Mouse (Mus musculus): ENCODE data around the gene Dcpp1.
"Not testable (repeated sequence)": the region's sequence is repeated elsewhere in the genome, so short reads cannot be mapped to it uniquely, and the experiment has no call there.

The Dcpp1 gene

GRCm38 (mm10) chr17:23880576-23880975, at the start of gene Dcpp1, which contains the start of gene Dcpp2:
TSS of gene Dcpp1 (plus strand) at chr17:23880876.
TSS of gene Dcpp2 (plus strand) at chr17:23880880.
- POLR2A ChIA-PET, CTCF ChIA-PET: not testable (repeated sequence)

- ChIA-PET CTCF (interaction anchor here (1.3 to 7.8 kb wide), 6 partner anchors 12 to 201 kb away, joined by 3 to 112 read pairs (median 14); partner anchors contain the start of genes Prss32 (in 4 of the 4) and Prss41 (in 4 of the 4)), POLR2A (interaction anchor here in 3 of 4 experiments (0.7 to 27.3 kb wide), 11 partner anchors 8 to 186 kb away, joined by 3 to 622 read pairs (median 9); partner anchors contain the start of genes Prss32 (in 2 of the 3), Prss41 (in 2 of the 3) and Flywch1 (in 1 of the 3))
Measured at GRCm38 (mm10) chr17:23831201-23831600, 49.5 kb upstream of the Dcpp1 start.

- POLR2A ChIA-PET: interaction anchor here in 3 of 4 experiments (0.7 to 27.3 kb wide), 19 partner anchors 8 to 303 kb away, joined by 3 to 622 read pairs (median 4); partner anchors contain the start of genes Prss32 (in 1 of the 3) and Prss41 (in 1 of the 3)
Measured at GRCm38 (mm10) chr17:23836006-23836575, 44.6 kb upstream of the Dcpp1 start, which contains the start of gene Prss33. TSS of gene Prss33 (minus strand) at chr17:23836056.

GRCm38 (mm10) chr17:23841145-23841544, 39.5 kb upstream of the Dcpp1 start:
- ChIA-PET CTCF (interaction anchor here in 3 of 4 experiments (0.6 to 1.3 kb wide), 4 partner anchors 8 to 48 kb away, joined by 3 to 4 read pairs (median 4); no protein-coding TSS in a partner anchor), POLR2A (interaction anchor here in 3 of 4 experiments (0.6 to 7.4 kb wide), 6 partner anchors 9 to 113 kb away, joined by 3 to 81 read pairs (median 3); partner anchors contain the start of genes Elob (in 1 of the 3) and Prss33 (in 1 of the 3))

More at GRCm38 (mm10) chr17:23836006-23836575, 44.6 kb upstream of the Dcpp1 start, which contains the start of gene Prss33:
- CTCF ChIA-PET: interaction anchor here (0.6 to 7.8 kb wide), 11 partner anchors 8 to 158 kb away, joined by 3 to 112 read pairs (median 4); partner anchors contain the start of genes Prss32 (in 3 of the 4) and Prss41 (in 3 of the 4)

GRCm38 (mm10) chr17:23843141-23843811, 37.4 kb upstream of the Dcpp1 start:
- ChIA-PET CTCF (interaction anchor here (0.5 to 4.4 kb wide), 153 partner anchors 7 to 597 kb away, joined by 3 to 112 read pairs (median 4); partner anchors contain the start of genes Elob (in 4 of the 4), Prss33 (in 3 of the 4), Flywch2 (in 2 of the 4) and Pkmyt1 (in 2 of the 4)), POLR2A (interaction anchor here (0.6 to 7.4 kb wide), 62 partner anchors 10 to 627 kb away, joined by 3 to 81 read pairs (median 3); partner anchors contain the start of genes Elob (in 3 of the 4), Paqr4 (in 2 of the 4), Srrm2 (in 2 of the 4) and Ccnf (in 1 of the 4))

- ChIA-PET POLR2A (interaction anchor here (0.6 to 7.4 kb wide), 60 partner anchors 10 to 611 kb away, joined by 3 to 81 read pairs (median 3); partner anchors contain the start of genes Elob (in 2 of the 4), Paqr4 (in 2 of the 4), Ccnf (in 1 of the 4) and Pkmyt1 (in 1 of the 4)), CTCF (interaction anchor here (0.5 to 4.4 kb wide), 157 partner anchors 8 to 597 kb away, joined by 3 to 112 read pairs (median 4); partner anchors contain the start of genes Elob (in 4 of the 4), Prss33 (in 3 of the 4), Flywch2 (in 2 of the 4) and Pkmyt1 (in 2 of the 4))
Measured at GRCm38 (mm10) chr17:23843812-23844273, 36.8 kb upstream of the Dcpp1 start, which contains the start of the genes Prss32 and Prss41. TSS of gene Prss32 (plus strand) at chr17:23843855. TSS of gene Prss41 (minus strand) at chr17:23844172.

- ChIA-PET CTCF (interaction anchor here in 3 of 4 experiments (1.0 to 7.4 kb wide), 5 partner anchors 21 to 112 kb away, joined by 3 to 78 read pairs (median 8); partner anchors contain the start of gene Elob (in 1 of the 3)), POLR2A (interaction anchor here in 2 of 4 experiments (0.6 to 1.9 kb wide), 5 partner anchors 9 to 77 kb away, joined by 3 to 4 read pairs (median 3); no protein-coding TSS in a partner anchor)
Measured at GRCm38 (mm10) chr17:23850028-23850427, 30.6 kb upstream of the Dcpp1 start.

- POLR2A ChIA-PET: interaction anchor here in 3 of 4 experiments (0.6 to 0.9 kb wide), 4 partner anchors 32 to 180 kb away, joined by 3 to 4 read pairs (median 3); partner anchors contain the start of gene Pkmyt1 (in 1 of the 3)
- CTCF ChIA-PET: interaction anchor here (0.6 to 7.4 kb wide), 22 partner anchors 7 to 812 kb away, joined by 3 to 78 read pairs (median 4); partner anchors contain the start of genes Elob (in 1 of the 4), Prss32 (in 1 of the 4), Prss33 (in 1 of the 4) and Prss41 (in 1 of the 4)
Measured at GRCm38 (mm10) chr17:23850853-23851749, 29.6 kb upstream of the Dcpp1 start.

- ChIA-PET CTCF (interaction anchor here (0.5 to 7.4 kb wide), 28 partner anchors 9 to 276 kb away, joined by 3 to 78 read pairs (median 5); partner anchors contain the start of genes Prss32 (in 4 of the 4), Prss41 (in 4 of the 4), Elob (in 1 of the 4) and Prss33 (in 1 of the 4)), POLR2A (interaction anchor here (0.5 to 2.2 kb wide), 11 partner anchors 10 to 185 kb away, joined by 3 to 6 read pairs (median 4); partner anchors contain the start of genes Prss32 (in 2 of the 4) and Prss41 (in 2 of the 4))
Measured at GRCm38 (mm10) chr17:23853292-23853691, 27.4 kb upstream of the Dcpp1 start.

- ChIA-PET CTCF (interaction anchor here (0.5 to 7.4 kb wide), 27 partner anchors 9 to 275 kb away, joined by 3 to 78 read pairs (median 5); partner anchors contain the start of genes Prss32 (in 4 of the 4), Prss41 (in 4 of the 4), Elob (in 1 of the 4) and Prss33 (in 1 of the 4)), POLR2A (interaction anchor here in 3 of 4 experiments (0.7 to 2.2 kb wide), 14 partner anchors 10 to 108 kb away, joined by 3 to 6 read pairs (median 4); partner anchors contain the start of genes Prss32 (in 1 of the 3) and Prss41 (in 1 of the 3))
Measured at GRCm38 (mm10) chr17:23854229-23854765, 26.4 kb upstream of the Dcpp1 start.

GRCm38 (mm10) chr17:23857193-23857592, 23.5 kb upstream of the Dcpp1 start:
- POLR2A ChIA-PET: no interaction called here
- CTCF ChIA-PET: interaction anchor here in 1 of 4 experiments (0.9 to 7.4 kb wide), 4 partner anchors 10 to 105 kb away, joined by 3 to 78 read pairs (median 7); partner anchors contain the start of genes Prss21, Prss32 and Prss41

- CTCF ChIA-PET: interaction anchor here in 2 of 4 experiments (1.2 to 2.4 kb wide), 3 partner anchors 14 to 102 kb away, joined by 4 to 14 read pairs (median 8); partner anchors contain the start of genes Prss32 (in 2 of the 2) and Prss41 (in 2 of the 2)
- POLR2A ChIA-PET: interaction anchor here in 2 of 4 experiments (0.9 to 1.0 kb wide), 2 partner anchors 14 to 104 kb away, joined by 3 read pairs; partner anchors contain the start of gene Prss41 (in 1 of the 2)
Measured at GRCm38 (mm10) chr17:23857913-23858312, 22.8 kb upstream of the Dcpp1 start.

- POLR2A ChIA-PET: no interaction called here
- CTCF ChIA-PET: interaction anchor here in 3 of 4 experiments (0.6 to 2.0 kb wide), 3 partner anchors 9 to 106 kb away, joined by 3 to 7 read pairs (median 5); partner anchors contain the start of genes Prss32 (in 1 of the 3) and Prss41 (in 1 of the 3)
Measured at GRCm38 (mm10) chr17:23862926-23863325, 17.8 kb upstream of the Dcpp1 start.

- CTCF ChIA-PET: interaction anchor here in 2 of 4 experiments (0.9 to 1.4 kb wide), 5 partner anchors 11 to 126 kb away, joined by 3 to 4 read pairs (median 3); partner anchors contain the start of genes Prss32 (in 1 of the 2) and Prss41 (in 1 of the 2)
- POLR2A ChIA-PET: interaction anchor here in 2 of 4 experiments (0.9 to 1.6 kb wide), 3 partner anchors 9 to 80 kb away, joined by 3 to 5 read pairs (median 3); no protein-coding TSS in a partner anchor
Measured at GRCm38 (mm10) chr17:23867756-23868155, 12.9 kb upstream of the Dcpp1 start, which contains the start of gene Prss21. TSS of gene Prss21 (plus strand) at chr17:23868056.

- POLR2A ChIA-PET: interaction anchor here in 2 of 4 experiments (0.6 to 1.6 kb wide), 5 partner anchors 9 to 81 kb away, joined by 3 to 4 read pairs (median 3); no protein-coding TSS in a partner anchor
Measured at GRCm38 (mm10) chr17:23868513-23868912, 12.2 kb upstream of the Dcpp1 start.

More at GRCm38 (mm10) chr17:23868513-23868912, 12.2 kb upstream of the Dcpp1 start:
- CTCF ChIA-PET: interaction anchor here in 3 of 4 experiments (0.5 to 2.6 kb wide), 7 partner anchors 13 to 210 kb away, joined by 3 to 9 read pairs (median 3); no protein-coding TSS in a partner anchor

All from embryonic stem cell, embryonic (primary cell).